Mouse (Mus musculus): Measurements from ENCODE around the gene 4933427I04Rik. TPM values are rescaled to one million over a fixed set of nuclear protein-coding genes. Genes with fewer than 3 reads are reported as not detected.

4933427I04Rik gene
- total and polyA plus RNA-seq, 2 experiments from 2014 or later: 0.06 TPM; not detected in 1

DNA sequence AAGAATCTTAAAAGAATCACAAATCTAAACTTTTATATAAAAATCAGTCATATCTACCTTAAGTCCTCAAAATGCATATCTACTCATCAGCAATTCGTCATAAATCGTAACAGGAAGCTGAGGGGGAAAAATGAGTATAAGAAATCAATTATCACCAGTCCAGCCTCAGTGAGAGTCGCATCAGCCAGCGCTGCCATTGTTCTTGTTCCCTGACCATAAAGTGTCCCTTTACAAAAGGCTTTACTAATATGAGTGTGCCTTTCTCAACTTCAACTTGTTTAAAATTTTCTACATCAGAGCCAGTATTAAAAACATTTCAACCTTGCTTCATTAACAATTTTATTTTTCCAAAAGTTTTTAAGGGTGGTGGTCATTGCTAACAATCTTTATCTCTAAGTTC lies 2.6 kb upstream of the 4933427I04Rik start:
- Histone ChIP-seq H3K27me3 (ENCODE audit: insufficient read depth, low read length) (no peaks in the 10 kb centered on the region), H3K9ac (replicated peaks; ENCODE audit: low read length, poor library complexity, severe bottlenecking) (no peak overlapping the region), H3K9me3 (ENCODE audit: low read length) (no peaks in the 10 kb centered on the region), H3K4me2 (ENCODE audit: low read depth, low read length, poor library complexity, severe bottlenecking) (no peak overlapping the region), H3K27ac (ENCODE audit: low read depth, low read length) (no peak overlapping the region), H3K36me3 (ENCODE audit: insufficient read depth, low read length) (no peaks in the 10 kb centered on the region), H3K4me1 (ENCODE audit: insufficient read depth, low read length) (no peaks in the 10 kb centered on the region), H3K4me3 (ENCODE audit: low read depth, low read length) (no peak overlapping the region)
- WGBS: 57% methylated on average over 4 of the region's 4 CpGs
- ATAC-seq (ENCODE audit: low FRiP score) (no peak), DNase-seq (ENCODE audit: low spot score) (no peak)
- no peak for TF ChIP-seq CTCF (IDR thresholded peaks at IDR 0.05)

DNA sequence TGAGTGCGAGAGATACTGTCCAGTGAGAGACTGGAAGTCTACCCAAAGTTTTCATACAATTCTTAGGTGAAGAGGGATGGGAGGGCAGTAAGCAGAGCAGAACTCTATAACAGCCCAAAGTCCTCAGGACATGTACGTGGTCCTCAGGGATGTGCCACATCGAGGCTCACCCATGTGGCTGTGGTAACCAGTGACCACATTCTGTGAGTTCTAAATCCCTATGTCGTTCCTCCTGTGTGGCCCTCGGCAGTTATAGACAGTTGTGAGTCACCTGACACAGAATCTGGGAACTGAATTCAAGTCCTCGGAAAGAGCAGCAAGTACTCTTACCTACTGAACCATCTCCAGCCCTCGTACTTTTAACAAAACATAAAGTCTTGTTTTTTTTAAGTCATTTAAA lies 1.4 kb upstream of the 4933427I04Rik start:
- H3K4me1 ChIP-seq (ENCODE audit: insufficient read depth, low read length): no peaks in the 10 kb centered on the region
- no peak for ATAC-seq (ENCODE audit: low FRiP score)
- no peak overlapping the region for H3K4me3 ChIP-seq (ENCODE audit: low read depth, low read length)
- no peak overlapping the region for H3K9ac ChIP-seq (replicated peaks; ENCODE audit: low read length, poor library complexity, severe bottlenecking)
- DNase-seq (ENCODE audit: low spot score): no peak
- H3K9me3 ChIP-seq (ENCODE audit: low read length): no peaks in the 10 kb centered on the region
- no peak overlapping the region for H3K4me2 ChIP-seq (ENCODE audit: low read depth, low read length, poor library complexity, severe bottlenecking)
- H3K36me3 ChIP-seq (ENCODE audit: insufficient read depth, low read length): no peaks in the 10 kb centered on the region
- TF ChIP-seq CTCF (IDR thresholded peaks at IDR 0.05): no peak
- H3K27ac ChIP-seq (ENCODE audit: low read depth, low read length): no peak overlapping the region
- H3K27me3 ChIP-seq (ENCODE audit: insufficient read depth, low read length): no peaks in the 10 kb centered on the region
- 84% methylated on average over 7 of the region's 7 CpGs for WGBS

DNA sequence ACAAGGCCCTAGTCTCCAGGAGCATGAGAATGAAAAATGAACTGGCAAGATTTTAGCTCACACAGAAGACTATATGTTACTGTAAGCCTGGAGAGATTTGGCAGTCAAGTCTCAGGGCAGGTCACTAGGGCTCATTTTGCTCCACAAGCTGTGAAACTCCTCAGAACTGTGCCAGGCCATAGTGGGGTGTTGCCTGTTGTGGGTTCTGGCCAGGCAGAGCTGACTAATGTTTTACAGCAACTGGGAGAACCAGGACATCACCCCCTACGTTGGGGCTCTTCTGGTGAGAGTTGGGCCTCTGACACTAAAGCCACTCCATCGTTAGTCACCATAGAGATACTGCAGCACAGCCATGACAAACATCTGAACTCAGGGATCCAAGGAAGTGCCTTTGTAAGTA lies 324 bp downstream of the 4933427I04Rik start:
- TF ChIP-seq CTCF (IDR thresholded peaks at IDR 0.05): no peak
- H3K9me3 ChIP-seq (ENCODE audit: low read length): no peaks in the 10 kb centered on the region
- ATAC-seq (ENCODE audit: low FRiP score): no peak
- 62% methylated on average over 2 of the region's 2 CpGs for whole genome bisulfite sequencing
- H3K36me3 ChIP-seq (ENCODE audit: insufficient read depth, low read length): no peaks in the 10 kb centered on the region
- H3K27ac ChIP-seq (ENCODE audit: low read depth, low read length): no peak overlapping the region
- H3K4me1 ChIP-seq (ENCODE audit: insufficient read depth, low read length): no peaks in the 10 kb centered on the region
- no peak overlapping the region for H3K9ac ChIP-seq (replicated peaks; ENCODE audit: low read length, poor library complexity, severe bottlenecking)
- H3K27me3 ChIP-seq (ENCODE audit: insufficient read depth, low read length): no peaks in the 10 kb centered on the region
- no peak overlapping the region for H3K4me3 ChIP-seq (ENCODE audit: low read depth, low read length)
- no peak overlapping the region for H3K4me2 ChIP-seq (ENCODE audit: low read depth, low read length, poor library complexity, severe bottlenecking)
- no peak for DNase-seq (ENCODE audit: low spot score)

DNA sequence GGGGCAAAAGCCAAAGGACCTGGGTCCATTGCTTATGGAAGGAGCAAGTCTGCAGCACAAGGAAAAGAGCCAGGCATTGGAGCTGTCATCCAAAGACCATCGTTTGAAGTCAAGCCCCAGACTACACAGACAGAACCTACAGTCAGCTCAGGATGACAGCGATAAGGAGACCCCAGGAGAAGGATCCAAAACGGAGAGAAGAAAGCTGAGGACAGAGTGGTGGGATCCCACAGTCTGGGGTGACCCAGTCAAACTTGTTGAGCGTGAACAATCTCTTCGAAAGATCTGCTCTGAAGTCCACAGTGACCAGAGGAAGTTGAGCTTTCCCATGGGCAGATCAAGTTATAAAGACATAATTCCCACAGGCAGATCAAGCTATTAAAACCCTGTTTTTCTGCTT lies 1.1 kb downstream of the 4933427I04Rik start:
- whole genome bisulfite sequencing: 75% methylated on average over 5 of the region's 5 CpGs
- Histone ChIP-seq H3K4me2 (ENCODE audit: low read depth, low read length, poor library complexity, severe bottlenecking) (no peak overlapping the region), H3K9me3 (ENCODE audit: low read length) (no peaks in the 10 kb centered on the region), H3K36me3 (ENCODE audit: insufficient read depth, low read length) (no peaks in the 10 kb centered on the region), H3K27ac (ENCODE audit: low read depth, low read length) (no peak overlapping the region), H3K4me1 (ENCODE audit: insufficient read depth, low read length) (no peaks in the 10 kb centered on the region), H3K9ac (replicated peaks; ENCODE audit: low read length, poor library complexity, severe bottlenecking) (no peak overlapping the region), H3K4me3 (ENCODE audit: low read depth, low read length) (no peak overlapping the region), H3K27me3 (ENCODE audit: insufficient read depth, low read length) (no peaks in the 10 kb centered on the region)
- DNase-seq (ENCODE audit: low spot score): no peak
- no peak for ATAC-seq (ENCODE audit: low FRiP score)
- TF ChIP-seq CTCF (IDR thresholded peaks at IDR 0.05): no peak

DNA sequence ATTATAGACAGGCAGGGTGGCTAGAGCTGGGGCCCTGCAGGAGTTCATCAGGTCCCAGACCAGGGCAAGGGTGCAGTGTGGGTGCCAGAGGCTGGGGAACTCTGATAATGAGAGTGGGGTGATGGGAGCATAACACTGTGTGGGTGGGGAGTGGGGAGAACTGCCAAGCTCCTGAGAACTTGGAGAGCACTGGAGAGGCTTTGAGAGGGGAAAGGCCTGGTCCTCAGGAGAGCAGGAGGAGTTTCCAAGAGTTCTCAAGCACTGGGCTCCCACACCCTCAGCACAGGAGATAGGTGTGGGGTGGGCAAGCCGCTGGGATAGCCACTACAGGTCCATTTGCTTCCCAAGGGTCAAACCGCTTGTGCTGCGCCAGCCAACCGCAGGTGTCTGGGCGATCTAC lies 34.2 kb downstream of the 4933427I04Rik start:
- 90% methylated on average over 5 of the region's 5 CpGs for WGBS
- Histone ChIP-seq H3K36me3 (ENCODE audit: insufficient read depth, low read length) (no peaks in the 10 kb centered on the region), H3K9me3 (ENCODE audit: low read length) (no peaks in the 10 kb centered on the region), H3K4me2 (ENCODE audit: low read depth, low read length, poor library complexity, severe bottlenecking) (no peak overlapping the region), H3K27ac (ENCODE audit: low read depth, low read length) (no peak overlapping the region), H3K9ac (replicated peaks; ENCODE audit: low read length, poor library complexity, severe bottlenecking) (no peak overlapping the region), H3K4me3 (ENCODE audit: low read depth, low read length) (no peak overlapping the region), H3K4me1 (ENCODE audit: insufficient read depth, low read length) (no peaks in the 10 kb centered on the region), H3K27me3 (ENCODE audit: insufficient read depth, low read length) (no peaks in the 10 kb centered on the region)
- TF ChIP-seq CTCF (IDR thresholded peaks at IDR 0.05): no peak
- no peak for ATAC-seq (ENCODE audit: low FRiP score)
- DNase-seq (ENCODE audit: low spot score): no peak

DNA sequence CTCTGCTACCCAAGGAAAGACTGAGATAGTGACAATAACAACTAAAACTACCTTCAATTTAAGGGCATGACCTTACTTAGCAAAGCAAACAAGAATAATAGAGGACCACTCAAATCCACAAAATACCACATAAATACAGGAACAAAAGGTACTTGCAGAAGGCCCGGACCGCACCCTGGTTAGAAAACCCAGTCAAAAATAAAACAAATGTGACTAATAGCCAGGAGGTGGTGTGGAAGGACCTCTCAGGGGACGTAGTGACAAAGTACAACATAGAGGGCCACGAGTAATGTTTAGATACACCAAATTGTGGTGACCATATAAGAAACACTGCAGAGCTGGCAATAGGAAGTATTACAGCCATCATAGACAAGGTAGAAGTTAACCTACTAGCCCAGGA lies 34.8 kb downstream of the 4933427I04Rik start:
- WGBS: 90% methylated on average over 4 of the region's 4 CpGs
- Histone ChIP-seq H3K9me3 (ENCODE audit: low read length) (no peaks in the 10 kb centered on the region), H3K4me2 (ENCODE audit: low read depth, low read length, poor library complexity, severe bottlenecking) (no peak overlapping the region), H3K27ac (ENCODE audit: low read depth, low read length) (no peak overlapping the region), H3K4me3 (ENCODE audit: low read depth, low read length) (no peak overlapping the region), H3K4me1 (ENCODE audit: insufficient read depth, low read length) (no peaks in the 10 kb centered on the region), H3K9ac (replicated peaks; ENCODE audit: low read length, poor library complexity, severe bottlenecking) (no peak overlapping the region), H3K27me3 (ENCODE audit: insufficient read depth, low read length) (no peaks in the 10 kb centered on the region), H3K36me3 (ENCODE audit: insufficient read depth, low read length) (no peaks in the 10 kb centered on the region)
- no peak for TF ChIP-seq CTCF (IDR thresholded peaks at IDR 0.05)
- no peak for DNase-seq (ENCODE audit: low spot score)
- no peak for ATAC-seq (ENCODE audit: low FRiP score)

All from midbrain, postnatal 0 days (tissue).